Mouse (Mus musculus): ENCODE measurements at regions not wholly inside any gene's neighbourhood (a gene's known extent, or its start where the extent isn't known, plus 50 kb on each side); places are given as distances from the start of the nearest gene placed in this dataset.
"Not testable (repeated sequence)": the region's sequence is repeated elsewhere in the genome, so short reads cannot be mapped to it uniquely, and the experiment has no call there.

DNA sequence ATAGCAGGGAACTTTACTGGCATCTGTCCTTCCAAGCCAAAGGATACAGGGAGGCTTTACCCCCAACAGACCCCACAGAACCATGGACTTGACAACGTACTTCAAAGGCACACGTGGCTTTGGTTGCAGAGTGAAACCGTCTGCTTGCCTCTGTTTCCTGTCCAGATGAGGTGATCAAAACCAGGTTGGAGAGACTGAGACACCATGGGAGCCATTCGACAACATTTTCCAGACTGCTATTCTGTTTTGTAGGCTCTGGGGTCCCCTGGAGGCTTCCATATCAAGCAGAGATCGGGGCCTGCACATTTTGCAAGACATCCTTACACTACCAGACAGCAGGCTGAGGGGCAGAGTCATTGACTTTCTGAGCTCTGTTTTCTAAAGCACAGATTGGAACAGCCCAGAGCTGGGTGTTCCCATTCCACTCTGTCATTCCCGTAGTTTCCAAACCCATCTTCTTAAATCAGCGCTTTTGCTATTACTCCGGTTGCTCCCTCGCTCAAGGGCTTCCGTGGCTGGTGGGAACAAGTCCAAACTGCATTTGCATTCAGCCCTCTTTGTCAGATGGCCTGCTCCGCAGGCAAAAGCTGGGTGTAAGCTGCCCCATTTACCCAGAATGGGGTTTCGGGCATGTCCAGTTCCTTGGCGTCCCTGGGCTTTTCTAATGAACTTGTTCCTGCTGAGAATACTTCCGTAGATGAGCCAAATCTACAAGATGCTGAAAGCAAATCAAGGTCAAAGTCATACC, 244.5 kb upstream of the Jarid2 start:
- H3K27ac ChIP-seq = no peak overlapping the region
- ATAC-seq (ENCODE audit: low read depth) = no peak
- H3K4me2 ChIP-seq = no peak overlapping the region
- 59% methylated on average over 14 of the region's 14 CpGs for WGBS (ENCODE audit: insufficient replicate concordance)
- no peak overlapping the region for H3K9ac ChIP-seq
- no peak overlapping the region for H3K4me3 ChIP-seq (replicated peaks)
- no peaks in the 10 kb centered on the region for H3K27me3 ChIP-seq
- H3K4me1 ChIP-seq (replicated peaks) = no peaks in the 10 kb centered on the region
- no peak for DNase-seq
- no peaks in the 10 kb centered on the region for H3K36me3 ChIP-seq
- H3K9me3 ChIP-seq (replicated peaks) = no peaks in the 10 kb centered on the region

- WGBS (ENCODE audit: insufficient replicate concordance) = 58% methylated on average over 4 of the region's 4 CpGs
- no peaks in the 10 kb centered on the region for H3K27me3 ChIP-seq
- no peak for ATAC-seq (ENCODE audit: low read depth)
- DNase-seq = no peak
- H3K9ac ChIP-seq = no peak overlapping the region
- H3K36me3 ChIP-seq = no peaks in the 10 kb centered on the region
- no peaks in the 10 kb centered on the region for H3K9me3 ChIP-seq (replicated peaks)
- H3K4me1 ChIP-seq (replicated peaks) = no peaks in the 10 kb centered on the region
- no peak overlapping the region for H3K4me2 ChIP-seq
- no peak overlapping the region for H3K4me3 ChIP-seq (replicated peaks)
- no peak overlapping the region for H3K27ac ChIP-seq
Measured at GRCm38 (mm10) chr13:44490935-44491465, 238.3 kb upstream of the Jarid2 start.

DNA sequence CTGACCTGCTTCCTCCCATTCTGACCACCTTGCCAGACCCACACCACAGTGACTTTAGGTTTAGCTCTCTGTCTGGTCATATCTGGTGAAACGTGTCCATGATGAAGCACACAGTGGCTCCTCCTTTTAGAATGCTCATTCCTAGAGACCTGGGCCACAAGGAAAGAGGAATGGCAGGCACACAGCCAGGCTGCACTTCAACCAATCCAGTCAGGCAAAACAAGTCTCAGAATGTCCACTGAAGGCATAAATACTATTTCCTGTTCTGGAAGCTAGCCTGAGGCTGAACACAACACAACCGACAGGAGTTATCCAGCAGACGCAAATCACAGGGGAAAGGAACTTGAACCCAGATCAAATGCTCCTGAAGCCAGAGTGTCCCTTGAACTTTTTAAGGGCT, 235.4 kb upstream of the Jarid2 start:
- Histone ChIP-seq H3K4me3 (replicated peaks) (no peak overlapping the region), H3K27ac (no peak overlapping the region)

GRCm38 (mm10) chr13:44495450-44495849, 233.8 kb upstream of the Jarid2 start:
- Histone ChIP-seq H3K4me2 (no peak overlapping the region), H3K4me1 (replicated peaks) (no peaks in the 10 kb centered on the region), H3K36me3 (no peaks in the 10 kb centered on the region), H3K27me3 (no peaks in the 10 kb centered on the region), H3K27ac (no peak overlapping the region), H3K4me3 (replicated peaks) (no peak overlapping the region), H3K9ac (no peak overlapping the region), H3K9me3 (replicated peaks) (no peaks in the 10 kb centered on the region)
- DNase-seq (no peak), ATAC-seq (ENCODE audit: low read depth) (no peak)
- 73% methylated on average over 10 of the region's 10 CpGs for WGBS (ENCODE audit: insufficient replicate concordance)

More for the DNA sequence above, 235.4 kb upstream of the Jarid2 start:
- Histone ChIP-seq H3K9ac (no peak overlapping the region), H3K9me3 (replicated peaks) (no peaks in the 10 kb centered on the region), H3K27me3 (no peaks in the 10 kb centered on the region), H3K4me1 (replicated peaks) (no peaks in the 10 kb centered on the region), H3K36me3 (no peaks in the 10 kb centered on the region), H3K4me2 (no peak overlapping the region)
- no peak for DNase-seq
- WGBS (ENCODE audit: insufficient replicate concordance) = 54% methylated on average over 3 of the region's 3 CpGs
- no peak for ATAC-seq (ENCODE audit: low read depth)

DNA sequence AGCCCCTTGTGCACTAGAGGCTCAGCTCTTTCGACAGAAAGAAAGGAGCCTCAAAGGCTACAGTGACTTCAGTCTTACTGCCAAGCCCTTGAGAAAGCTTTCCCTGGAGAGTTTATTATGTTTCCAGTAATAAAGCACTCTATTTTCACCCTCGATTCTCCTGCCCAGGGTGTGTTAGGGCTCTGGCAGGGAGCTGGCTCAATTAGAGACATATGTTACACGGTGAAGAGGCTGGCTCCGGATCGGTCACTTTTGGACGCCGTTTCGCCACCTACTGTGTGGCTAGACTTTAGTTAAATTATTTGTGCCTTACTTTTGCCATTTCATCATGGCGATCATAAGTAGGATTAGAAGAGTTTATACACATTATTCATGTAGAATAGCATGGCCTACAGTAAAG, 232.7 kb upstream of the Jarid2 start:
- ATAC-seq (ENCODE audit: low read depth) = no peak
- Histone ChIP-seq H3K4me2 (no peak overlapping the region), H3K27ac (no peak overlapping the region), H3K4me3 (replicated peaks) (no peak overlapping the region), H3K9me3 (replicated peaks) (no peaks in the 10 kb centered on the region), H3K27me3 (no peaks in the 10 kb centered on the region), H3K4me1 (replicated peaks) (peaks cover 2% of the 10 kb centered on the region), H3K9ac (no peak overlapping the region), H3K36me3 (no peaks in the 10 kb centered on the region)
- DNase-seq = no peak
- WGBS (ENCODE audit: insufficient replicate concordance) = 75% methylated on average over 9 of the region's 9 CpGs

- H3K4me1 ChIP-seq (replicated peaks) = peaks cover 19% of the 10 kb centered on the region
- not testable (repeated sequence) for H3K4me3 ChIP-seq (replicated peaks); H3K36me3 ChIP-seq; DNase-seq; ATAC-seq (ENCODE audit: low read depth); H3K27me3 ChIP-seq; H3K4me2 ChIP-seq; H3K9me3 ChIP-seq (replicated peaks); H3K9ac ChIP-seq; H3K27ac ChIP-seq
- WGBS (ENCODE audit: insufficient replicate concordance) = 66% methylated on average over 5 of the region's 5 CpGs
Measured at GRCm38 (mm10) chr13:44500896-44501295, 228.4 kb upstream of the Jarid2 start.

GRCm38 (mm10) chr13:44501777-44502321, 227.4 kb upstream of the Jarid2 start:
- Histone ChIP-seq H3K4me1 (replicated peaks) (peaks cover 19% of the 10 kb centered on the region), H3K9ac (no peak overlapping the region), H3K27me3 (no peaks in the 10 kb centered on the region), H3K36me3 (no peaks in the 10 kb centered on the region), H3K27ac (no peak overlapping the region), H3K4me2 (no peak overlapping the region), H3K4me3 (replicated peaks) (no peak overlapping the region), H3K9me3 (replicated peaks) (no peaks in the 10 kb centered on the region)
- ATAC-seq (ENCODE audit: low read depth) (peak; percentile 85), DNase-seq (peak; percentile 46)
- 15% methylated on average over 5 of the region's 5 CpGs for WGBS (ENCODE audit: insufficient replicate concordance)

DNA sequence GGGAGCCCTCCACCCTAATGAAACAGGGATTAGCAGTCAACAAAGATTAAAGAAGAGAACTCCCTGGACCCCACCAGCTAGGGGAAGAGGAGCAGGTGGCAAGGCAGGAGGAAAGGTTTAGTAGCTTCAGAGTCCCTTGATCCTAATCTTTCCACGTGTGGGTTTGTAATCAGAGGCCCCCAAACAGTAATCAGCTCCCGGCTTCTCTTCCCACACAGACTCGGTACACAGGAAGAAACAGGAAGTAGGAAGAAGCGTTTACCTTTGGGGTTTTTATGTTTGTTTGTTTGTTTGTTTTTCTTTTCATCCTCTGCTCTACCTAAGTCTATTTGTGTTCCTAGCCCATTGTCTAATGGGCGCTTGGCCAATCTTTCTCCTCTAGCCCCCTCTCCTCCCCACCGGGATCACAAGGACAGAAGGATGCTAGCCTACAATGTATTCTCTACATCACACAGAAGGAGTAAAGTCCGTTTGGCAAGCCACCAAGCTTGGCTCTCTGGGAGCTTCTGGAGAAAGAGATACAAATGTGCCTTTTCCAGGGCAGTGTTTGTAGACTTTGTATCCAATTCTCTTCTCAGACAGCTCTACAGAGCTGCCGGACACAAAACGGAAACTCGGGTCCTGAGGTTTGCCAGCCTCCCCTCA, 226.5 kb upstream of the Jarid2 start:
- no peak for DNase-seq

GRCm38 (mm10) chr13:44503257-44503950, 225.9 kb upstream of the Jarid2 start:
- no peak overlapping the region for H3K4me2 ChIP-seq
- H3K9me3 ChIP-seq (replicated peaks) = no peaks in the 10 kb centered on the region
- no peak overlapping the region for H3K9ac ChIP-seq
- no peak overlapping the region for H3K4me3 ChIP-seq (replicated peaks)
- DNase-seq (no peak), ATAC-seq (ENCODE audit: low read depth) (no peak)
- peaks cover 19% of the 10 kb centered on the region for H3K4me1 ChIP-seq (replicated peaks)
- H3K27me3 ChIP-seq = no peaks in the 10 kb centered on the region
- H3K36me3 ChIP-seq = no peaks in the 10 kb centered on the region
- 63% methylated on average over 15 of the region's 15 CpGs for WGBS (ENCODE audit: insufficient replicate concordance)
- H3K27ac ChIP-seq = no peak overlapping the region

More for the DNA sequence above, 226.5 kb upstream of the Jarid2 start:
- H3K36me3 ChIP-seq = no peaks in the 10 kb centered on the region
- no peaks in the 10 kb centered on the region for H3K27me3 ChIP-seq
- ATAC-seq (ENCODE audit: low read depth) = no peak
- H3K27ac ChIP-seq = no peak overlapping the region; the same call in 1 of the 2 replicates
- no peak overlapping the region for H3K4me3 ChIP-seq (replicated peaks)
- 45% methylated on average over 10 of the region's 10 CpGs for WGBS (ENCODE audit: insufficient replicate concordance)
- H3K9ac ChIP-seq = no peak overlapping the region
- H3K4me1 ChIP-seq (replicated peaks) = peaks cover 19% of the 10 kb centered on the region
- no peaks in the 10 kb centered on the region for H3K9me3 ChIP-seq (replicated peaks)
- H3K4me2 ChIP-seq = no peak overlapping the region

DNA sequence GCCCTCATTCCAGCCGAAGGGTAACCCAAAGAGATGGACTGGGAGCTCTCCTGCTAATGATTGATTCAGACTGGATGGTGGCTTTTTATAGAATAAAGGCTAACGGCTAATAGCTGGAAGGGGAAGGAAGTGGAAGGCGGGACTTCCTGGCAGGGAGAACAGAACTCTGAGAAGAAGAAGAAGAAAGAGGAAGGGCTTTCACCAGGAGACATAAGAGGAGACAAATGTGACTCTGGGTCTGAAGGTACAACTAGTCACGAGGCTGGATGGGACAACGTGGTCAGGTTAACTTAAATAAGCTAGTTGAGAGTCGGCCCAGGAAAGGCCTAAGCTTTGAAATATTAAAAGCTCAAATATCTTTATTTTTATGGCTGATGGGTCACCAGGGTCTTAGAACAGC, 224.8 kb upstream of the Jarid2 start:
- H3K9ac ChIP-seq = no peak overlapping the region
- H3K27ac ChIP-seq = no peak overlapping the region
- no peaks in the 10 kb centered on the region for H3K36me3 ChIP-seq
- peaks cover 19% of the 10 kb centered on the region for H3K4me1 ChIP-seq (replicated peaks)
- no peak overlapping the region for H3K4me3 ChIP-seq (replicated peaks)
- H3K27me3 ChIP-seq = no peaks in the 10 kb centered on the region
- 23% methylated on average over 6 of the region's 6 CpGs for WGBS (ENCODE audit: insufficient replicate concordance)
- no peaks in the 10 kb centered on the region for H3K9me3 ChIP-seq (replicated peaks)
- ATAC-seq (ENCODE audit: low read depth) = no peak
- DNase-seq = no peak
- no peak overlapping the region for H3K4me2 ChIP-seq

GRCm38 (mm10) chr13:44506975-44507374, 222.3 kb upstream of the Jarid2 start:
- DNase-seq = no peak
- 22% methylated on average over 5 of the region's 5 CpGs for WGBS (ENCODE audit: insufficient replicate concordance)
- H3K4me1 ChIP-seq (replicated peaks) = peaks cover 13% of the 10 kb centered on the region
- no peaks in the 10 kb centered on the region for H3K9me3 ChIP-seq (replicated peaks)
- H3K9ac ChIP-seq = no peak overlapping the region
- H3K4me2 ChIP-seq = no peak overlapping the region
- H3K27ac ChIP-seq = no peak overlapping the region
- no peaks in the 10 kb centered on the region for H3K36me3 ChIP-seq
- no peak overlapping the region for H3K4me3 ChIP-seq (replicated peaks)
- no peak for ATAC-seq (ENCODE audit: low read depth)
- no peaks in the 10 kb centered on the region for H3K27me3 ChIP-seq
